Mouse (Mus musculus) monocyte, adult 5-6 weeks (primary cell): ENCODE data around the gene Gm11172. TPM values are rescaled to one million over a fixed set of nuclear protein-coding genes. Genes with fewer than 3 reads are reported as not detected.
"Not testable (repeated sequence)": the region's sequence is repeated elsewhere in the genome, so short reads cannot be mapped to it uniquely, and the experiment has no call there.

Experiments
- ATAC-seq: fragments of 153-309, 156-312 bp; replicated peaks from 2 replicates; pipeline ENCODE4 v1.8.0; 2017; ENCODE audit warnings: mild to moderate bottlenecking; ENCODE audit not compliant: low TSS enrichment, insufficient number of reproducible peaks, severe bottlenecking, poor library complexity, low FRiP score
- total RNA-seq: library from RNA; stranded (forward); fragments of 200-1000, 200-491, 200-594 nt; gene quantifications from 3 replicates; pipeline ENCODE4 v1.2.3, GENCODE M21; 2017

The Gm11172 gene
- total RNA-seq, 1 experiment from 2014 or later = not detected

DNA sequence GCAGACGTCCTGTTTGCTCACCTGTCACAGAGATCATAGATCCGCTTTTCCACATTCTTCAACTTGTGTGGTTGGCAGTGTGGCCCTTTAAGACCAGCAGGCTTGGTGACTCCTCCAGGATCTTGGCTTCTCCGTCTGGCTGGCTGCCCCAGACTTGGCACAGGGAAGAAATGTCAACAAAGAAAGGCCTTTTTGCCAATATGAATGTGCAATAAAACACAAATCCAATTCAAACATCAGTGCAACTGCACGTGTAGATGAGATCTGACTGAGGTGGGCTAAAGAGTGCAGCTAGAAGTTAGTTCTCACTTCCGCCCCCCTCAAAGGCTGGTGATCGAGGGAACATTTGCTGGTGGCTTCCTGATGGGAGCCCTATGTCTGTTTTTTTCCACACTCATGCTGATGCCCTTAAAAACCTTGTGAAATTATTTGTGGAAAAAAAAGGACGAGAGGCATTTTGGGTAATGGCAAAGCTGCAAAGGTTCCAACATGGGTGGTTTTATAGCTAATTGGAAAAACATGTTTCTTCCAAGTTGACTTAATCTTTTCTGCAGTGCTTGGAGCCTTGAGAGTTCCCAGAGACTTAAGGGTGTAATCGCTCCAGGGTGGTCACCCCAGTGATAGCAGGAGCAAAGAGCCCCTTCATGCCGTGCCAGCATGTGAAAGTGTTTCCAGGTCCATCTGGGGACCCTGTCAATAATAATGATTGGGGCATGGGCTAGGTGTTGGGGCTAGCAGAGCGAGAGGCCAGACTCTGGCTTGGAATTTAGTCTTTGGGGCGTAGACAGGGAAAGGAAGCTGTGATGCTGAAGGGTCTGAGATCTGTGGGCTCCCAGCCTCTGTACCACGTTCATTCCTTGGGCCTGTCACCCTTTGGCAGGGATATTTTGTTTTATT, 37.5 kb downstream of the Gm11172 start:
- ATAC-seq = no peak

DNA sequence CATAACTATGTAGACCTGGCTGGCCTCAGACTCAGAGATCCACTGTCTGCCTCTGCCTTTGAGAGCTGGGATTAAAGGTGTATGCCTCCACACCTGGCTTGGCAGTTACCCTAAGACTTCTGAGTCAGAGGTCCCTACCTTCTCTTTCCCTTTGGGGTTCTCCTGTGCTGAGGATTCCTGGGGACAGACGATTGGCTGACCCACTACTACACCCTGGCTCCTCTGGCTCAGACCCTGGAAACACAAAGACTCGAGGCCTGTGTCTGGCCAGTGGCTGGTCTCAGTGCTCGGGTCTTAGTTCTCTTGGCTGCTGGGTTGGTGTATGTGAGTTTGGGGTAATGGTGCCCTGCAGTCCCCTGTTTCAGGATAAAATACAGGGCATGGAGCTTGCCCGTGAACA, 38.2 kb downstream of the Gm11172 start:
- no peak for ATAC-seq

DNA sequence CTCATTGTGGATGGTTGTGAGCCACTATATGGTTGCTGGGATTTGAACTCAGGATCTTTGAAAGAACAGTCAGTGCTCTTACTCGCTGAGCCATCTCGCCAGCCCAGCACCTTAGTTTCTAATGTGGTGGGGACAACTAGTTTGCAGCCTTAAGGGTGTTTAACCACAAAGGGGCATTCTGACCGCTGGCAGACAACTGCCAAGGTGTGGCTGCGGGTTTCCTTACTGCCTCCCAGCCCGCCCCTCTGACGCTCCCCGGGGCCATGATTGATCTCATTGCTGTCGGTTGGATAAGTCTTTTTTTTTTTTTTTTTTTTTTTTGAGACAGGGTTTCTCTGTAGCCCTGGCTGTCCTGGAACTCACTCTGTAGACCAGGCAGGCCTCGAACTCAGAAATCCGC, 39.5 kb downstream of the Gm11172 start:
- ATAC-seq = not testable (repeated sequence)

DNA sequence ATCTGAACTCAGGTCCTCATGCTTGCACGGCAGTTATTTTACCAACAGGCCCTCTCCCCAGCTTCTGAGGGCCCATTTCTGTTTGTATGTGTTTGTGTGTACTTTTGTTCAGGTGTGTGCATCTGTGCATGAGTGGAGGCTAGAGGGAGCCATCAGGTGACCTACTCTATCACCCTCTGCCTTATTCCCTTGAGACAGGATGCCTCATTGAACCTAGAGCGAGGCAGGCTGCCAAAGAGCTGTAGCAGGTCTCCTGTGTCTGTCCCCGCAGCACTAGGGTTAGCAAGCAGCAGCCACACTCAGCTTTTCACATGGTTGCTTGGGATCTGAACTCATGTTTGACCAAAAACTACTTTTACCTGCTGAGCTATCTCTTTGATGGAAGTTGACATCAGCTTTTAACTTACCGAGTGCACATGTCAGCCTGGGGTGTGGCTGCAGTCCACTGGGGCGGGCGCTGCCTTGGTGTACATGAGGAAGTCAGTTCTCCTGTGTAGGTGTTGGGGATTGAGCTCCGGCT, 47.1 kb downstream of the Gm11172 start:
- no peak for ATAC-seq

DNA sequence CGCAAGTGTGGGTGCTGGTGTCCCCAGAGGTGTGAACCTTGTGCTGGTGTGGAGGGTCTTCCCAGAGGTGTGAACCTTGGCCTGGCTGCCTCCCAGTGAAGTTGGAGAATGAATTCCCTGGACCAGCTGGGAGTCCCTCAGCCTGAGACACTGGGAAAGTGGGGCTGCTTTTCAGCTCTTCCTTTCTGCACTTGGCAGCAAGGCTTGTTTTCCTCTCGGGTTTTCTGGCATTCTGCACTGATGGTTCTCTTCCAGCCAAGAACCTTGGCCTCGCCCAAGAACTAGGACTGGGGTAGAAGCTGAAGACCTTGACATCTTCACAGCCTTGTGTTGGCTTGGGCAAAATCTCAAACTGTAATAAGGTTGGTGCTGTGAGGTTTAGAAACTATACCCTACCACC, 48.7 kb downstream of the Gm11172 start:
- ATAC-seq = no peak

Other genes with a start within 250 kb of the Gm11172 start
- 1.4 to 6.3 TPM (median 1.5 TPM) in 3 replicates for gene Socs1, start 27.4 kb upstream of the Gm11172 start, total RNA-seq
- gene Tnp2, start 24.3 kb upstream of the Gm11172 start, total RNA-seq = 6.7 TPM in 1 of 3 replicates, not detected in the others
- not detected in 3 replicates for gene Prm3, start 22.0 kb upstream of the Gm11172 start, total RNA-seq
- gene Prm2, start 16.8 kb upstream of the Gm11172 start, total RNA-seq = 6.1 to 11.8 TPM in 2 of 3 replicates, not detected in the other
- 1.5 to 7.7 TPM in 2 of 3 replicates, not detected in the other for gene Prm1, start 7.1 kb upstream of the Gm11172 start, total RNA-seq
- 0.58 TPM in 1 of 3 replicates, not detected in the others for gene Rmi2, start 22.1 kb downstream of the Gm11172 start, total RNA-seq
- 20.7 to 30.3 TPM (median 27.4 TPM) in 3 replicates for gene Snn, start 248.0 kb downstream of the Gm11172 start, total RNA-seq